Mouse (Mus musculus): ENCODE data around the gene Cfap52.

DNA sequence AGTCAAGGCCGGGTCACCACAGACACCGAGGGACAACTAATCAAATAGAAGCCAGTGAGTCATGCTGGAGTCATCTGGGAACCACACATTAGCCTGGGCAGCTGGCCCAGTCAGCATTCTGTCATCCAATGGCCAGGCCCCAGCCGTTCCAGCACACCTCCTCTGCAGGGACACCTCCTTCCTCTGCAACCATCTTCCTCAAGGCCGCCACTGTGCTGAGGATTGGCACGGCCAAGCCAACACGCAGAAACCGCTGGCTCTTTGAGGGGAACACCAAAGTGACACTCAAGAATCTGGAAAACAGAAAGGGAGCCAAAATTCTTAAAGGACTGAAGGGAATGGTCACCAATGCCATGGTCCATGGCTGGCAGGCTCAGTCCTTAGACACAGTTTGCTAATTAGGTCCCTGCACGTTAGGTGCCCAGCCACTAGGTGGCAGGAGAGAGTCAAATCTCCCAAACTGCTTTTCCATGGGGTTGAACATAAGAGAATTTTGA, 68.3 kb downstream of the Cfap52 start:
- TF ChIP-seq POLR2A (IDR thresholded peaks at IDR 0.05; ENCODE audit: low read depth, low read length) (no peak), CTCF (IDR thresholded peaks at IDR 0.05; ENCODE audit: extremely low read depth, insufficient read depth, insufficient read length, insufficient replicate concordance) (peak; percentile 64; the same call in 1 of the 2 replicates)

All from spleen, adult 2 months (tissue).